Mouse (Mus musculus) heart, embryonic 10.5 days (tissue): ENCODE results near the gene Med16. TPM values are rescaled to one million over a fixed set of nuclear protein-coding genes. Genes with fewer than 3 reads are reported as not detected.

Source experiments
- DNase-seq: peaks from one replicate; pipeline ENCODE4 v3.0.0-alpha.2; 2017; ENCODE audit warnings: low spot score
- H3K27ac ChIP-seq: fragments of 300-500 bp; sonication (generic); 2 replicates; pipeline ENCODE4 v1.5.1; 2016; ENCODE audit warnings: mild to moderate bottlenecking
- H3K27me3 ChIP-seq: fragments of 300-500 bp; sonication (generic); 2 replicates; pipeline ENCODE4 v1.6.1; 2016; ENCODE audit warnings: mild to moderate bottlenecking; ENCODE audit not compliant: poor library complexity, insufficient read depth, severe bottlenecking
- H3K36me3 ChIP-seq: fragments of 300-500 bp; sonication (generic); 2 replicates; pipeline ENCODE4 v1.6.1; 2016; ENCODE audit warnings: mild to moderate bottlenecking, moderate library complexity
- H3K4me1 ChIP-seq: fragments of 300-500 bp; sonication (generic); 2 replicates; pipeline ENCODE4 v1.6.1; 2016; ENCODE audit warnings: mild to moderate bottlenecking
- H3K4me3 ChIP-seq: fragments of 300-500 bp; sonication (generic); 2 replicates; pipeline ENCODE4 v1.5.1; 2016; ENCODE audit warnings: mild to moderate bottlenecking, moderate library complexity
- H3K9me3 ChIP-seq: fragments of 300-500 bp; sonication (generic); 2 replicates; pipeline ENCODE4 v1.6.1; 2016; ENCODE audit warnings: mild to moderate bottlenecking, moderate library complexity
- WGBS: fragments of 180-500 bp; shearing (Covaris S2); methylation state at CpG from one replicate; pipeline ENCODE4 v1.1.7; 2016; 5-methylcytosine and 5-hydroxymethylcytosine counted together
- polyA plus RNA-seq: library from polyadenylated mRNA; unstranded; fragments of >200 nt; fragmentation: Nextera tagmentation; extraction: Ambion mirVana; gene quantifications from 2 replicates; pipeline ENCODE4 v1.2.1, GENCODE M21; 2016

Gene Med16
- polyA plus RNA-seq, 1 experiment from 2014 or later, result 51.9 TPM

GRCm38 (mm10) chr10:79920056-79920890 lies 11.6 kb upstream of the Med16 start:
- Histone ChIP-seq H3K4me3 (peak overlapping the region; percentile 56), H3K27ac (no peak overlapping the region), H3K9me3 (no peaks in the 10 kb centered on the region), H3K36me3 (no peaks in the 10 kb centered on the region), H3K4me1 (peaks cover 62% of the 10 kb centered on the region), H3K27me3 (peaks cover 70% of the 10 kb centered on the region)
- WGBS, result 26% methylated on average over 26 of the region's 26 CpGs
- no peak for DNase-seq

- H3K9me3 ChIP-seq, result no peaks in the 10 kb centered on the region
- no peaks in the 10 kb centered on the region for H3K36me3 ChIP-seq
- H3K27me3 ChIP-seq, result peaks cover 70% of the 10 kb centered on the region
- peaks cover 69% of the 10 kb centered on the region for H3K4me1 ChIP-seq
- peak overlapping the region; percentile 88 for H3K4me3 ChIP-seq
- WGBS, result 3% methylated on average over 21 of the region's 21 CpGs
- DNase-seq, result no peak
- no peak overlapping the region for H3K27ac ChIP-seq
Measured at GRCm38 (mm10) chr10:79919251-79919849, 10.6 kb upstream of the Med16 start.

- Histone ChIP-seq H3K27me3 (peaks cover 62% of the 10 kb centered on the region), H3K9me3 (no peaks in the 10 kb centered on the region), H3K4me3 (peak overlapping the region; percentile 88), H3K4me1 (peaks cover 78% of the 10 kb centered on the region), H3K27ac (peak overlapping the region; percentile 59), H3K36me3 (0 out of 2 replicates have a peak, but pooled peaks cover 2% of the 10 kb centered on the region)
- DNase-seq, result no peak
- 6% methylated on average over 35 of the region's 35 CpGs for WGBS
Measured at GRCm38 (mm10) chr10:79918231-79919078, 9.7 kb upstream of the Med16 start.

GRCm38 (mm10) chr10:79917532-79918100 lies 8.9 kb upstream of the Med16 start:
- peak overlapping the region; percentile 95; the same call in 1 of the 2 replicates for H3K27ac ChIP-seq
- peak overlapping the region; percentile 88 for H3K4me3 ChIP-seq
- H3K27me3 ChIP-seq, result peaks cover 54% of the 10 kb centered on the region
- H3K36me3 ChIP-seq, result peaks cover 9% of the 10 kb centered on the region
- WGBS, result 62% methylated on average over 5 of the region's 5 CpGs
- no peak for DNase-seq
- peaks cover 79% of the 10 kb centered on the region for H3K4me1 ChIP-seq
- no peaks in the 10 kb centered on the region for H3K9me3 ChIP-seq

- Histone ChIP-seq H3K36me3 (peaks cover 15% of the 10 kb centered on the region), H3K4me1 (peaks cover 84% of the 10 kb centered on the region), H3K27me3 (peaks cover 47% of the 10 kb centered on the region), H3K4me3 (peak within 1 kb of the TSS; percentile 88), H3K9me3 (no peaks in the 10 kb centered on the region), H3K27ac (peak within 1 kb of the TSS; percentile 95)
- DNase-seq, result peak; percentile 95
- 3% methylated on average over 42 of the region's 42 CpGs for WGBS
Measured at GRCm38 (mm10) chr10:79916808-79917531, 8.2 kb upstream of the Med16 start, which contains the start of gene Kiss1r. TSS of gene Kiss1r (plus strand) at chr10:79916971.

GRCm38 (mm10) chr10:79916081-79916480 lies 7.4 kb upstream of the Med16 start:
- Histone ChIP-seq H3K4me1 (peaks cover 76% of the 10 kb centered on the region), H3K27ac (peak overlapping the region; percentile 95), H3K4me3 (peak overlapping the region; percentile 88), H3K27me3 (peaks cover 38% of the 10 kb centered on the region), H3K9me3 (no peaks in the 10 kb centered on the region), H3K36me3 (peaks cover 24% of the 10 kb centered on the region)
- DNase-seq, result no peak
- WGBS, result 8% methylated on average over 8 of the region's 8 CpGs

- Histone ChIP-seq H3K9me3 (no peaks in the 10 kb centered on the region), H3K4me3 (no peak overlapping the region), H3K4me1 (peaks cover 66% of the 10 kb centered on the region), H3K36me3 (peaks cover 32% of the 10 kb centered on the region), H3K27ac (no peak overlapping the region), H3K27me3 (peaks cover 28% of the 10 kb centered on the region)
- WGBS, result 71% methylated on average over 7 of the region's 7 CpGs
- no peak for DNase-seq
Measured at GRCm38 (mm10) chr10:79914948-79915596, 6.3 kb upstream of the Med16 start.

- H3K27me3 ChIP-seq, result peaks cover 21% of the 10 kb centered on the region
- peaks cover 66% of the 10 kb centered on the region for H3K4me1 ChIP-seq
- 0 out of 2 replicates have a peak overlapping the region, but pooled peaks have one; percentile 9 for H3K4me3 ChIP-seq
- H3K36me3 ChIP-seq, result peaks cover 32% of the 10 kb centered on the region
- no peak overlapping the region for H3K27ac ChIP-seq
- H3K9me3 ChIP-seq, result no peaks in the 10 kb centered on the region
- WGBS, result 65% methylated on average over 11 of the region's 11 CpGs
- DNase-seq, result no peak
Measured at GRCm38 (mm10) chr10:79914131-79914947, 5.6 kb upstream of the Med16 start.

- no peak for DNase-seq
- peaks cover 32% of the 10 kb centered on the region for H3K36me3 ChIP-seq
- H3K4me1 ChIP-seq, result peaks cover 61% of the 10 kb centered on the region
- H3K9me3 ChIP-seq, result no peaks in the 10 kb centered on the region
- 57% methylated on average over 20 of the region's 20 CpGs for WGBS
- no peak overlapping the region for H3K27ac ChIP-seq
- no peak overlapping the region for H3K4me3 ChIP-seq
- peaks cover 2% of the 10 kb centered on the region for H3K27me3 ChIP-seq
Measured at GRCm38 (mm10) chr10:79912412-79912811, 3.7 kb upstream of the Med16 start.

- Histone ChIP-seq H3K9me3 (no peaks in the 10 kb centered on the region), H3K4me3 (0 out of 2 replicates have a peak within 1 kb of the TSS, but pooled peaks have one; percentile 86), H3K4me1 (peaks cover 50% of the 10 kb centered on the region), H3K36me3 (peaks cover 50% of the 10 kb centered on the region), H3K27me3 (no peaks in the 10 kb centered on the region), H3K27ac (no peak within 1 kb of the TSS)
- 94% methylated on average over 4 of the region's 4 CpGs for WGBS
- no peak for DNase-seq
Measured at GRCm38 (mm10) chr10:79910556-79910955, 1.8 kb upstream of the Med16 start, which contains the start of gene Gm26602. TSS of gene Gm26602 (plus strand) at chr10:79910856.
